Mouse (Mus musculus) CH12.LX (cell line): ENCODE measurements around the gene Baz2b. TPM values are rescaled to one million over a fixed set of nuclear protein-coding genes. Genes with fewer than 3 reads are reported as not detected.

Experiments used
- DNase-seq: peaks from one replicate; pipeline ENCODE4 v3.0.0-alpha.2; 2013; ENCODE audit errors: extremely low read depth
- H3K27ac ChIP-seq: 2 replicates; pipeline ENCODE4 v1.5.1; 2012; ENCODE audit warnings: low read depth, mild to moderate bottlenecking, control low read depth, moderate library complexity; ENCODE audit not compliant: insufficient read depth
- H3K27me3 ChIP-seq: replicated peaks from 2 replicates; pipeline ENCODE3; 2012; ENCODE audit warnings: inconsistent platforms
- H3K36me3 ChIP-seq, 2 experiments: replicated peaks in 1 of 2; 2 replicates each; pipeline versions ENCODE3 to v1.6.1; 2012; ENCODE audit warnings: inconsistent platforms in 1 of 2, low read length in 1 of 2, mild to moderate bottlenecking in 1 of 2, mixed read lengths in 1 of 2, moderate library complexity in 1 of 2; ENCODE audit not compliant: control insufficient read depth in 1 of 2, insufficient read depth in 1 of 2
- H3K4me1 ChIP-seq, 2 experiments: 2 replicates each; pipeline ENCODE4 v1.6.1; 2012; ENCODE audit warnings: inconsistent platforms in 1 of 2, moderate library complexity in 1 of 2; ENCODE audit not compliant: insufficient read depth in 2 of 2, control insufficient read depth in 1 of 2
- H3K4me2 ChIP-seq: 2 replicates; pipeline ENCODE4 v1.6.1; 2012; ENCODE audit warnings: low read depth, mild to moderate bottlenecking, control low read depth; ENCODE audit not compliant: poor library complexity, insufficient read depth, severe bottlenecking
- H3K4me3 ChIP-seq, 3 experiments: fragments of 150-350 bp in 1 of 3; sonication (generic) in 1 of 3; replicated peaks in 1 of 3; 2 replicates each; pipeline versions ENCODE3 to v1.5.1; 2011 to 2012; ENCODE audit warnings: low read depth in 2 of 3, low read length in 2 of 3, mild to moderate bottlenecking in 2 of 3, moderate library complexity in 2 of 3, control low read depth in 1 of 3, improper control_type of control experiment in 1 of 3, inconsistent platforms in 1 of 3, mixed read lengths in 1 of 3; ENCODE audit not compliant: poor library complexity in 1 of 3
- H3K79me2 ChIP-seq: replicated peaks from 2 replicates; pipeline ENCODE4 v1.6.1; 2012; ENCODE audit warnings: mild to moderate bottlenecking, moderate library complexity; ENCODE audit not compliant: control insufficient read depth, poor library complexity, insufficient read depth, severe bottlenecking; ENCODE audit errors: extremely low read depth
- H3K9ac ChIP-seq: 2 replicates; pipeline ENCODE4 v1.6.1; 2012; ENCODE audit warnings: low read depth, mild to moderate bottlenecking, control low read depth, moderate library complexity; ENCODE audit not compliant: insufficient read depth
- H3K9me3 ChIP-seq: replicated peaks from 2 replicates; pipeline ENCODE3; 2012; ENCODE audit warnings: low read length, inconsistent platforms, mixed read lengths
- BHLHE40 ChIP-seq: IDR thresholded peaks from 2 replicates; pipeline ENCODE4 v1.6.1; 2011; ENCODE audit warnings: mild to moderate bottlenecking, low read depth, low read length, improper control_type of control experiment
- CHD1 ChIP-seq: IDR thresholded peaks from 2 replicates; pipeline ENCODE4 v1.6.1; 2012; ENCODE audit warnings: low read depth, low read length, improper control_type of control experiment, inconsistent platforms
- CHD2 ChIP-seq: IDR thresholded peaks from 2 replicates; pipeline ENCODE4 v1.6.1; 2011; ENCODE audit warnings: low read length, improper control_type of control experiment
- ELF1 ChIP-seq: IDR thresholded peaks from 2 replicates; pipeline ENCODE4 v1.6.1; 2014; ENCODE audit warnings: low read depth, mild to moderate bottlenecking, inconsistent platforms, low read length, improper control_type of control experiment
- KAT2A ChIP-seq: IDR thresholded peaks from 2 replicates; pipeline ENCODE4 v1.6.1; 2012; ENCODE audit warnings: low read length, improper control_type of control experiment, inconsistent platforms; ENCODE audit not compliant: insufficient replicate concordance
- MAX ChIP-seq: IDR thresholded peaks from 2 replicates; pipeline ENCODE4 v1.6.1; 2011; ENCODE audit warnings: low read length, improper control_type of control experiment
- MXI1 ChIP-seq: IDR thresholded peaks from 2 replicates; pipeline ENCODE4 v1.6.1; 2011; ENCODE audit warnings: mild to moderate bottlenecking, low read depth, low read length, improper control_type of control experiment
- NELFE ChIP-seq: IDR thresholded peaks from 2 replicates; pipeline ENCODE4 v1.6.1; 2011; ENCODE audit warnings: low read depth, low read length, improper control_type of control experiment
- PAX5 ChIP-seq: IDR thresholded peaks from 2 replicates; pipeline ENCODE4 v1.6.1; 2012; ENCODE audit warnings: low read length, inconsistent platforms, mixed read lengths
- POLR2A ChIP-seq: IDR thresholded peaks from 2 replicates; pipeline ENCODE4 v1.6.1; 2011; ENCODE audit warnings: low read depth, mild to moderate bottlenecking, improper control_type of control experiment, low read length
- RAD21 ChIP-seq: IDR thresholded peaks from 2 replicates; pipeline ENCODE4 v1.6.1; 2011; ENCODE audit warnings: low read depth, mild to moderate bottlenecking, low read length, improper control_type of control experiment, moderate library complexity
- SIN3A ChIP-seq: IDR thresholded peaks from 2 replicates; pipeline ENCODE4 v1.6.1; 2012; ENCODE audit warnings: low read length, improper control_type of control experiment, inconsistent platforms
- USF1 ChIP-seq: IDR thresholded peaks from 2 replicates; pipeline ENCODE4 v1.6.1; 2014; ENCODE audit warnings: low read depth, mild to moderate bottlenecking, inconsistent platforms, low read length, improper control_type of control experiment
- USF2 ChIP-seq: conservative IDR thresholded peaks from 2 replicates; pipeline ENCODE4 v1.6.1; 2011; ENCODE audit warnings: low read depth, low read length, improper control_type of control experiment
- ZC3H11A ChIP-seq: IDR thresholded peaks from 2 replicates; pipeline ENCODE4 v1.6.1; 2012; ENCODE audit warnings: low read depth, mild to moderate bottlenecking, inconsistent platforms, low read length, improper control_type of control experiment
- ZKSCAN1 ChIP-seq: IDR thresholded peaks from 2 replicates; pipeline ENCODE4 v1.6.1; 2012; ENCODE audit warnings: low read depth, inconsistent platforms, low read length, improper control_type of control experiment, borderline replicate concordance
- ZMIZ1 ChIP-seq: IDR thresholded peaks from 2 replicates; pipeline ENCODE4 v1.6.1; 2012; ENCODE audit warnings: low read depth, mild to moderate bottlenecking, inconsistent platforms, low read length, improper control_type of control experiment
- ZNF384 ChIP-seq: IDR thresholded peaks from 2 replicates; pipeline ENCODE4 v1.6.1; 2012; ENCODE audit warnings: low read depth, low read length, improper control_type of control experiment, inconsistent platforms
- dilution Hi-C: fragments of 300-500 bp; cut with MboI; formaldehyde crosslinking; loops from 2 replicates; pipeline ENCODE4 v1.14.3; 2020; ENCODE audit warnings: low sequenced_read_pairs; ENCODE audit not compliant: extremely low pct_unique_long_range_greater_than_20kb, extremely low pct_ligation_motif_present
- in situ Hi-C: fragments of 300-500 bp; cut with MboI; formaldehyde crosslinking; loops from 3 replicates; pipeline ENCODE4 v1.14.3; 2019; ENCODE audit warnings: low sequenced_read_pairs, low pct_ligation_motif_present, low pct_unique_long_range_greater_than_20kb, mixed read lengths
- polyA plus RNA-seq: library from polyadenylated mRNA; unstranded; fragments of >175 nt; gene quantifications from 2 replicates; pipeline ENCODE4 v1.2.1, GENCODE M21; 2012; ENCODE audit warnings: low read depth; ENCODE audit not compliant: insufficient read length
- total RNA-seq, 2 experiments: library from RNA; depleted of rRNA; stranded (reverse); fragments of 300-350 nt in 1 of 2; fragments of >200 nt in 1 of 2; gene quantifications; 2 replicates each; pipeline ENCODE4 v1.2.3; 2012 to 2014

Baz2b gene
- total and polyA plus RNA-seq, 3 experiments: 17.3 to 36.3 (median 31.9) TPM

DNA sequence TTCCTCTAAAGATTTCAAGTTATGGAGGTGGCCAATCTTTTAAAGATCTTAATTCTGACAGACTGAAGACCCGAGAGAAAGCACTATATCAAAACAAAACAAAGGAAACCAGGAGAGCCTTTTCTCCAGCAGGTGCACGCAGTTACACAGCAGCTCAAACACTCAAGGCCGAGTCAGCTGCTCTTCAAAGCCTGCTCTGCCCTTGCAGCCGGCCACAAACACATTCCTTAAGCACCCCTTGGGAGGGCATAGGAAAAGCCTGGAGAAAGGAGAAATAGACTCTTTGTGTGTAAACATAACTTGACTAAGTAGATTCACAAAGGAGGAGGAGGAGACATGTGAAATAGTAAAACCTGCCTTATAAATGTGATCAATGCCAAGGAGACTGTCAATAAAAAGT, 153.6 kb downstream of the Baz2b start:
- Histone ChIP-seq H3K27me3 (no peaks in the 10 kb centered on the region), H3K9me3 (no peaks in the 10 kb centered on the region), H3K27ac (no peak overlapping the region), H3K9ac (no peak overlapping the region), H3K36me3 (peaks cover 0 to 7% of the 10 kb centered on the region in 2 experiments), H3K4me1 (peaks cover 11 to 54% of the 10 kb centered on the region in 2 experiments), H3K79me2 (no peaks in the 10 kb centered on the region; the same call in 1 of the 2 replicates), H3K4me3 (no peak overlapping the region), H3K4me2 (no peak overlapping the region)
- in situ Hi-C loops (no loop called here), dilution Hi-C loops (no loop called here)
- DNase-seq: no peak
- TF ChIP-seq MXI1 (no peak), KAT2A (no peak), ELF1 (no peak), NELFE (no peak), USF1 (no peak), SIN3A (no peak), RAD21 (no peak), ZC3H11A (no peak), ZMIZ1 (no peak), CHD1 (no peak), CHD2 (no peak)

DNA sequence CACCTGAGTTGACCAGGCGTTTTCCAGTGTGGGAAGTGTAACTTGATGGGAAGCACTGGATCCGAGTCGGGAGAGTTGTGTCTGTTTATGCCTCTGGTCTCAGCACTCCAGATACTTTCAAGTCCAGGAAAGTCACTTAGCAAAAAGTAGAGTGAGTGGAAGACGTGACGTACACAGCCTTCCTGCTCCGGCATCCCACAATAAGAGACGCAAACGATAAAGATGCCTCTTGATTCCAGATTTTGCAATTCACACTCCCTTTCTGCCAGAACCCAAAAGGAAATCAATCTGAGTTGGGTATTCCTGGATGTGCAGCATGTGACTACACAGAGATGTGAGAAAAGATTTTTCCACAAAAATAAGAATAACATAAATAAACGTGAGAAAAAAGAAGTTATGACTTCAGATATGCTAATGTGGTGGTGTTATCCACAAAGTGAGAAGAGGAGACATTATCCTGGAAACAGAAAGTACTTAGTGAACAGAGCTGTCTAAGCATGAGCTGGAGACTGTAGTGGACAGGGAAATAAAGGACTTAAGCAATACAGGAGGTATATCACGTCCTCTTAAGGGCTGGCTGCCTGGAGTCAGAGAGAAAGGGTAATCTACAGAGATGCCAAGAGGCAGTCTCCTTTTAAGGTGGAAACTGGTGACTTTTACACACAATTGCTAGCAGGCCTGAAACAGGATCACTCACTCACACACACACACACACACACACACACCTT, 154.7 kb downstream of the Baz2b start:
- dilution Hi-C loops (no loop called here), in situ Hi-C loops (no loop called here)
- Histone ChIP-seq H3K36me3 (peaks cover 0 to 7% of the 10 kb centered on the region in 2 experiments), H3K79me2 (no peaks in the 10 kb centered on the region; the same call in 1 of the 2 replicates), H3K27ac (no peak overlapping the region), H3K4me1 (peaks cover 8 to 54% of the 10 kb centered on the region in 2 experiments), H3K4me3 (no peak overlapping the region), H3K9ac (no peak overlapping the region), H3K4me2 (no peak overlapping the region), H3K27me3 (no peaks in the 10 kb centered on the region), H3K9me3 (no peaks in the 10 kb centered on the region)
- DNase-seq: no peak
- TF ChIP-seq USF2 (no peak), ZMIZ1 (no peak), RAD21 (no peak), CHD2 (no peak), PAX5 (no peak), MAX (no peak), NELFE (no peak), ZKSCAN1 (no peak), BHLHE40 (no peak), ZNF384 (no peak), POLR2A (no peak)
